Mouse (Mus musculus) layer of hippocampus, postnatal 10 days (tissue): ENCODE results near the gene Fbxo5. TPM values are rescaled to one million over a fixed set of nuclear protein-coding genes. Genes with fewer than 3 reads are reported as not detected.
A peak's percentile ranks its signal among the peaks of the same experiment; 100 is the strongest.

ENCODE experiments used
- DNase-seq, 2 experiments: peaks; one replicate each; pipeline ENCODE4 v3.0.0; 2021; ENCODE audit warnings: low spot score in 2 of 2
- total RNA-seq, 2 experiments: library from RNA; stranded (reverse); gene quantifications; 2 replicates each; pipeline ENCODE4 v1.2.3; 2021

Gene Fbxo5
- total RNA-seq, 2 experiments from 2014 or later, result 2.4 to 2.5 TPM

DNA sequence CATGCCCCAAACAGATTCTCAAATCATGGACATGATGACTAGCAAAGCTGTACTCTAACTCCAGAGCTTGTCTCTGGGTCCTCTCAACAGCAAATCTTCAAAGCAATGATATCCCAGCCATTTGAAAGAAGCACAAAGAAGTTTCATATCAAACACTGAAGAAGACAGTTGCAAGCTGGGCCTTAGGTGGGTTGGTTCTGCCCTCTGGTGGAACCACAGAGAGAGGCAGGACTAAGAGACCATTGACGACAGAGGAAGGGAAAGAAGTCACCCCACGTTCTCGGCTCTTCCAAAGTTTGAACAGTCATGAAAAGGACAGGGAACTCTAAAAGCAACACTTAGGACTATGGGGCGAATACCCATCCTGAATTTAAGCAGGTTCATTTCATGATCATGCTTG is 18.5 kb downstream of the Fbxo5 start:
- peak; percentile 36 to 52 for DNase-seq

Other genes starting within 250 kb of the Fbxo5 start
- gene Myct1, start 211.8 kb downstream of the Fbxo5 start, total RNA-seq, result 1 to 10 TPM; 1.0 to 1.3 TPM
- gene Vip, start 166.4 kb downstream of the Fbxo5 start, total RNA-seq, result 1 to 10 TPM; 8.0 to 9.1 TPM
- 10 to 100 TPM in 1 of 2 experiments, 1 to 10 TPM in 1; 9.3 to 11.3 TPM for gene Mtrf1l, start 18.3 kb upstream of the Fbxo5 start, total RNA-seq
- 10 to 100 TPM; 45.1 to 46.5 TPM for gene Rgs17, start 116.8 kb upstream of the Fbxo5 start, total RNA-seq